ENCODE assay signal across 21 mouse cellular contexts in the genomic region with DNA sequence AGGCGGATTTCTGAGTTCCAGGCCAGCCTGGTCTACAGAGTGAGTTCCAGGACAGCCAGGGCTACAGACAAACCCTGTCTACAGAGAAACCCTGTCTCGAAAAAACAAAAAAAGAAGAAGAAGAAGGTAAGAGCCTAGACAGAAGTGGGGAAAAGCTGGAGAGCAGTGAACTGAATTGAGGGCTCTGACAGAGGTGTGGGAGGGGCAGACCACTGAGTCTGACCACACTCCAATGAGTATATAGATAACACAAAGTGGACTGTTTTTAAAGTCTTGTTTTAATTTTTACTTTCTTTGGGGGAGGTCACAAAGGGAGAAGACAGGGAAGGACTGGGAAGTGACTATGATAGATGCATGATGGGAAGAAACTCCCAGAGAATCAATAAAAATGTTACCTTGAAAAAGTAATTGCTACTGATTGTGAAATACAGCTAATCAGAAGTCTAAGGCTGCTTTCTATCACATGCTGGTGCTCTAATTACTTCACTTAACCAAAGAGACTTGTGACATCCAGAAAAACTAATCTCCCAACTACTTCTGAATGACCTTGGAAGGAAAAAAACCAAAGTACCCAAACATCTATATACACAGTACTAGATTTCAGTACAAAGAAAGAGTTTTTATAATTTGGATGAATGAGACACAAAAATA. TPM values are rescaled to one million over a fixed set of nuclear protein-coding genes. Genes with fewer than 3 reads are reported as not detected.
DNase-seq lines count a peak whose midpoint lies in the region; ATAC-seq and TF ChIP-seq lines count a peak whose summit lies in the region.
"Had no signal": no experiment of that assay in that cellular context is flagged by ENCODE, and none has a peak within 500 bp of the region (broad histone marks: within the 10 kb centered on the region; RNA-seq: fewer than 3 reads in every experiment).

No protein-coding gene starts in this region.

- whole genome bisulfite sequencing in heart, embryonic 12.5 days: 78% methylated on average over 2 of the region's 2 CpGs
- WGBS in heart, adult 2 months: 87% methylated on average over 2 of the region's 2 CpGs

- peaks cover 47% of the 10 kb centered on the region for H3K4me1 ChIP-seq in heart, embryonic 12.5 days (replicated peaks)
- peaks cover 6% of the 10 kb centered on the region for H3K4me1 ChIP-seq in heart, adult 2 months (ENCODE audit: control insufficient read depth, insufficient read depth, low read length)

- ATAC-seq in heart, embryonic 12.5 days (ENCODE audit: insufficient number of reproducible peaks, low FRiP score): no peak
- ATAC-seq in common myeloid progenitor, adult 5-6 weeks (replicated peaks; ENCODE audit: low read depth, poor library complexity, severe bottlenecking): peak; percentile 59
- peak; percentile 44 for ATAC-seq in megakaryocyte progenitor cell, adult 5-6 weeks (replicated peaks; ENCODE audit: poor library complexity)
- ATAC-seq: forebrain, embryonic 16.5 days; inflammation-experienced regulatory T-cells, adult 6 months had no signal

- H3K27ac ChIP-seq in heart, embryonic 12.5 days (ENCODE audit: poor library complexity, severe bottlenecking): peak overlapping the region; percentile 33; the same call in 1 of the 2 replicates
- no peak overlapping the region for H3K27ac ChIP-seq in heart, adult 2 months
- H3K27ac ChIP-seq: embryonic facial prominence, embryonic 12.5 days; forebrain, embryonic 12.5 days; hindbrain, embryonic 10.5 days; hindbrain, embryonic 15.5 days had no signal

- TF ChIP-seq POLR2A in heart, adult 2 months (IDR thresholded peaks at IDR 0.05; ENCODE audit: insufficient read depth, low read depth, low read length): no peak

- no peaks in the 10 kb centered on the region for H3K9me3 ChIP-seq in heart, embryonic 12.5 days (replicated peaks)
- H3K9me3 ChIP-seq: embryonic facial prominence, embryonic 12.5 days; forebrain, embryonic 12.5 days; hindbrain, embryonic 10.5 days; hindbrain, embryonic 15.5 days had no signal

- peaks cover 4% of the 10 kb centered on the region for H3K79me2 ChIP-seq in heart, adult 2 months (replicated peaks; ENCODE audit: control insufficient read depth, insufficient read depth, low read length)

- H3K4me3 ChIP-seq in heart, embryonic 12.5 days: no peak overlapping the region
- H3K4me3 ChIP-seq in heart, adult 2 months: no peak overlapping the region
- H3K4me3 ChIP-seq: embryonic facial prominence, embryonic 12.5 days; forebrain, embryonic 12.5 days; hindbrain, embryonic 10.5 days; hindbrain, embryonic 15.5 days had no signal

- H3K9ac ChIP-seq in heart, embryonic 12.5 days: no peak overlapping the region
- no peak overlapping the region for H3K9ac ChIP-seq in heart, adult 2 months (ENCODE audit: low read depth, low read length)
- H3K9ac ChIP-seq: embryonic facial prominence, embryonic 12.5 days; forebrain, embryonic 12.5 days; hindbrain, embryonic 15.5 days had no signal

- H3K4me2 ChIP-seq in heart, embryonic 12.5 days: no peak overlapping the region
- H3K4me2 ChIP-seq: embryonic facial prominence, embryonic 12.5 days; forebrain, embryonic 12.5 days; hindbrain, embryonic 15.5 days had no signal

- intact Hi-C loops in heart, adult 2 months (cut with DNase I): no loop called here

- TF ChIP-seq CTCF in heart, adult 2 months (IDR thresholded peaks at IDR 0.05): no peak

- H3K27me3 ChIP-seq in heart, embryonic 12.5 days (replicated peaks): no peaks in the 10 kb centered on the region
- no peaks in the 10 kb centered on the region for H3K27me3 ChIP-seq in heart, adult 2 months (ENCODE audit: control insufficient read depth, insufficient read depth, low read length)
- H3K27me3 ChIP-seq: CH12.LX; embryonic facial prominence, embryonic 12.5 days; forebrain, embryonic 12.5 days; hindbrain, embryonic 15.5 days had no signal

- no peak for DNase-seq in heart, adult 2 months
- peak; percentile 41 for DNase-seq in 416B (ENCODE audit: low read depth)
- DNase-seq in thymus, postnatal 25 days: no peak
- DNase-seq in layer of hippocampus, adult 9-10 months (ENCODE audit: low spot score): no peak
- DNase-seq: adrenal gland, adult 8-10 months; adrenal gland, postnatal 36 days; cerebellum, adult 2 months; cerebellum, postnatal 10 days; embryo, embryonic 11 days; gastrocnemius, postnatal 10 days; heart, postnatal 14 days had no signal

- no peak for TF ChIP-seq EP300 in heart, adult 2 months (IDR thresholded peaks at IDR 0.05; ENCODE audit: insufficient read depth, low read depth, low read length)

- no peaks in the 10 kb centered on the region for H3K36me3 ChIP-seq in heart, embryonic 12.5 days
- H3K36me3 ChIP-seq in heart, adult 2 months (ENCODE audit: control insufficient read depth, insufficient read depth, low read length): peaks cover 5% of the 10 kb centered on the region
- H3K36me3 ChIP-seq: embryonic facial prominence, embryonic 12.5 days; forebrain, embryonic 12.5 days; hindbrain, embryonic 10.5 days; hindbrain, embryonic 15.5 days had no signal

RNA-seq across cellular contexts. Expression of gene Rnf2, which starts 5.0 kb away (rescaled TPM):
- 83.1 and 83.6 TPM in 2 replicates for polyA plus RNA-seq in heart, embryonic 12.5 days (2016; fragmentation: Nextera tagmentation; extraction: Ambion mirVana)
- total RNA-seq in heart, adult 2 months (2021): 10 to 100 TPM; 16.5 to 18.3 TPM
- 7.4 and 18.3 TPM in 2 replicates for polyA plus RNA-seq in heart, adult 2 months (2012; rRNA removed)
- 113 and 114 TPM in 2 replicates for total RNA-seq in common myeloid progenitor, adult 5-6 weeks (2017)
- 54.5 and 61.9 TPM in 2 replicates for total RNA-seq in megakaryocyte progenitor cell, adult 5-6 weeks (2015)
- 76.0 and 81.9 TPM in 2 replicates for total RNA-seq in megakaryocyte progenitor cell, adult 5-6 weeks (2017)
